9 mouse cellular contexts compared by ENCODE assay signal in the genomic region with DNA sequence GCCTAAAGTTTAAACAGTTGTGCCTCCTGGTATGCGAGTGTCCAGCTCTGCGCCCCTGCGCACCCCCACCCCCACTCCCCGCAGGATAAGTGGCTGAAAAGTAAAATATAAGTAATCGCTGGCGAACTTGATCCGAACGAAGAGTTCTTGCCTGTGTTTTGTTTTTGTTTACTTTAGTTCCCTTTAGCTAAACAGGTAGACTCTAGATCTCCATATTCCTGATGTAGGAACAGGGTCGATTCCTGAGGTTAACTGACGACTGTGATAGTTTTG. TPM values are rescaled to one million over a fixed set of nuclear protein-coding genes. Genes with fewer than 3 reads are reported as not detected.
DNase-seq lines count a peak whose midpoint lies in the region; ATAC-seq lines count a peak whose summit lies in the region.
"Had no signal": no experiment of that assay in that cellular context is flagged by ENCODE, and none has a peak within 500 bp of the region (broad histone marks: within the 10 kb centered on the region; RNA-seq: fewer than 3 reads in every experiment).

No protein-coding gene starts in this region.

- H3K36me3 ChIP-seq in kidney, embryonic 14.5 days (ENCODE audit: control insufficient read depth, insufficient read depth, low read length), result no peaks in the 10 kb centered on the region
- H3K36me3 ChIP-seq in embryonic facial prominence, embryonic 10.5 days (replicated peaks), result no peaks in the 10 kb centered on the region
- no peaks in the 10 kb centered on the region for H3K36me3 ChIP-seq in intestine, embryonic 14.5 days (ENCODE audit: control insufficient read depth, insufficient read depth, low read length)
- no peaks in the 10 kb centered on the region for H3K36me3 ChIP-seq in midbrain, embryonic 15.5 days (replicated peaks)

- no peaks in the 10 kb centered on the region for H3K27me3 ChIP-seq in kidney, embryonic 14.5 days (ENCODE audit: control insufficient read depth, insufficient read depth, low read length)
- no peaks in the 10 kb centered on the region for H3K27me3 ChIP-seq in embryonic facial prominence, embryonic 10.5 days (replicated peaks; ENCODE audit: low read depth, poor library complexity, severe bottlenecking)
- H3K27me3 ChIP-seq in intestine, embryonic 14.5 days (replicated peaks; ENCODE audit: control insufficient read depth, insufficient read depth, low read length), result no peaks in the 10 kb centered on the region
- H3K27me3 ChIP-seq in midbrain, embryonic 15.5 days (replicated peaks), result no peaks in the 10 kb centered on the region
- H3K27me3 ChIP-seq: Patski had no signal

- H3K4me2 ChIP-seq in kidney, embryonic 14.5 days (replicated peaks; ENCODE audit: low read depth, low read length), result peak overlapping the region; percentile 63
- peak overlapping the region; percentile 78 for H3K4me2 ChIP-seq in intestine, embryonic 14.5 days (ENCODE audit: low read length)
- peak overlapping the region; percentile 72 for H3K4me2 ChIP-seq in midbrain, embryonic 15.5 days

- peaks cover 21% of the 10 kb centered on the region for H3K4me1 ChIP-seq in kidney, embryonic 14.5 days (ENCODE audit: control insufficient read depth, insufficient read depth, low read length)
- H3K4me1 ChIP-seq in embryonic facial prominence, embryonic 10.5 days, result peaks cover 35% of the 10 kb centered on the region
- H3K4me1 ChIP-seq in intestine, embryonic 14.5 days (replicated peaks; ENCODE audit: control insufficient read depth, insufficient read depth, low read length), result peaks cover 26% of the 10 kb centered on the region
- peaks cover 33% of the 10 kb centered on the region for H3K4me1 ChIP-seq in midbrain, embryonic 15.5 days

- ATAC-seq in kidney, embryonic 14.5 days (ENCODE audit: low FRiP score, low TSS enrichment), result no peak
- no peak for ATAC-seq in intestine, embryonic 14.5 days (replicated peaks; ENCODE audit: low FRiP score, low TSS enrichment, low read depth)
- ATAC-seq in midbrain, embryonic 15.5 days (replicated peaks), result peak; percentile 30; the same call in 1 of the 2 replicates
- ATAC-seq in megakaryocyte-erythroid progenitor cell, adult 5-6 weeks (replicated peaks; ENCODE audit: low FRiP score, low TSS enrichment, poor library complexity, severe bottlenecking), result no peak

- no peak for DNase-seq in kidney, adult 11 months
- peak; percentile 28 for DNase-seq in embryonic facial prominence, embryonic 10.5 days (ENCODE audit: low spot score)
- DNase-seq in intestine, embryonic 14.5 days (ENCODE audit: low spot score), result no peak
- no peak for DNase-seq in embryo, embryonic 11 days
- no peak for DNase-seq in urinary bladder, postnatal 36 days (ENCODE audit: low spot score in 2 of 2)

- no peak overlapping the region; the same call in 1 of the 2 replicates for H3K27ac ChIP-seq in kidney, embryonic 14.5 days (ENCODE audit: low read depth, low read length)
- H3K27ac ChIP-seq in embryonic facial prominence, embryonic 10.5 days (replicated peaks), result peak overlapping the region; percentile 99
- peak overlapping the region; percentile 72 for H3K27ac ChIP-seq in intestine, embryonic 14.5 days (ENCODE audit: low read depth)
- peak overlapping the region; percentile 66; the same call in 1 of the 2 replicates for H3K27ac ChIP-seq in midbrain, embryonic 15.5 days

- H3K4me3 ChIP-seq in kidney, embryonic 14.5 days (ENCODE audit: low read length), result peak overlapping the region; percentile 96
- H3K4me3 ChIP-seq in embryonic facial prominence, embryonic 10.5 days, result peak overlapping the region; percentile 93
- H3K4me3 ChIP-seq in intestine, embryonic 14.5 days (ENCODE audit: low read depth, low read length), result peak overlapping the region; percentile 89
- peak overlapping the region; percentile 62 for H3K4me3 ChIP-seq in midbrain, embryonic 15.5 days

- H3K9ac ChIP-seq in kidney, embryonic 14.5 days (ENCODE audit: low read depth, low read length), result peak overlapping the region; percentile 96; the same call in 1 of the 2 replicates
- H3K9ac ChIP-seq in intestine, embryonic 14.5 days (ENCODE audit: low read length), result peak overlapping the region; percentile 93
- H3K9ac ChIP-seq in midbrain, embryonic 15.5 days, result peak overlapping the region; percentile 77

- no peaks in the 10 kb centered on the region for H3K9me3 ChIP-seq in kidney, embryonic 14.5 days (ENCODE audit: control insufficient read depth, low read length)
- H3K9me3 ChIP-seq in embryonic facial prominence, embryonic 10.5 days, result no peaks in the 10 kb centered on the region
- no peaks in the 10 kb centered on the region for H3K9me3 ChIP-seq in intestine, embryonic 14.5 days (ENCODE audit: control insufficient read depth, low read length)
- H3K9me3 ChIP-seq in midbrain, embryonic 15.5 days, result no peaks in the 10 kb centered on the region

- 18% methylated on average over 10 of the region's 10 CpGs for WGBS in kidney, embryonic 14.5 days
- WGBS in embryonic facial prominence, embryonic 10.5 days, result 25% methylated on average over 10 of the region's 10 CpGs
- 10% methylated on average over 10 of the region's 10 CpGs for WGBS in intestine, embryonic 14.5 days
- 24% methylated on average over 10 of the region's 10 CpGs for WGBS in midbrain, embryonic 15.5 days

RNA-seq across cellular contexts. Expression of gene Arl5a, which starts 0.8 kb away (rescaled TPM):
- 30.8 and 70.1 TPM in 2 replicates for polyA plus RNA-seq in kidney, embryonic 14.5 days (2014; fragmentation: Nextera tagmentation; extraction: Ambion mirVana)
- 53.6 and 54.1 TPM in 2 replicates for polyA plus RNA-seq in embryonic facial prominence, embryonic 10.5 days (2016; fragmentation: Nextera tagmentation; extraction: Ambion mirVana)
- 54.3 and 57.0 TPM in 2 replicates for polyA plus RNA-seq in intestine, embryonic 14.5 days (2014; fragmentation: Nextera tagmentation; extraction: Ambion mirVana)
- polyA plus RNA-seq in midbrain, embryonic 15.5 days (2015; fragmentation: Nextera tagmentation; extraction: Ambion mirVana), result 37.3 and 40.2 TPM in 2 replicates
- total RNA-seq in megakaryocyte-erythroid progenitor cell, adult 5-6 weeks (2014; fragmentation: Nextera tagmentation), result 23.3 and 35.2 TPM in 2 replicates
- total RNA-seq in megakaryocyte-erythroid progenitor cell, adult 5-6 weeks (2017), result 38.5 and 40.3 TPM in 2 replicates

RNA-seq across cellular contexts. Expression of gene Neb, which starts 47.2 kb away (rescaled TPM):
- polyA plus RNA-seq in kidney, embryonic 14.5 days (2014; fragmentation: Nextera tagmentation; extraction: Ambion mirVana), result 0.99 and 1.2 TPM in 2 replicates
- 0.52 and 1.00 TPM in 2 replicates for polyA plus RNA-seq in embryonic facial prominence, embryonic 10.5 days (2016; fragmentation: Nextera tagmentation; extraction: Ambion mirVana)
- polyA plus RNA-seq in intestine, embryonic 14.5 days (2014; fragmentation: Nextera tagmentation; extraction: Ambion mirVana), result 0.07 and 0.35 TPM in 2 replicates
- 0.65 and 0.72 TPM in 2 replicates for polyA plus RNA-seq in midbrain, embryonic 15.5 days (2015; fragmentation: Nextera tagmentation; extraction: Ambion mirVana)
- total RNA-seq in megakaryocyte-erythroid progenitor cell, adult 5-6 weeks (2014; fragmentation: Nextera tagmentation), result 1.2 TPM in 1 of 2 replicates, not detected in the other
- 0.05 and 0.19 TPM in 2 replicates for total RNA-seq in megakaryocyte-erythroid progenitor cell, adult 5-6 weeks (2017)
